Mouse (Mus musculus) urinary bladder, postnatal 14 days (tissue): ENCODE results near the gene Bora.
"Not testable (repeated sequence)": the region's sequence is repeated elsewhere in the genome, so short reads cannot be mapped to it uniquely, and the experiment has no call there.

Experiments
- DNase-seq: peaks from one replicate; pipeline ENCODE4 v3.0.0; 2021; ENCODE audit warnings: low spot score

Gene Bora

GRCm38 (mm10) chr14:99046031-99046781 is at the start of gene Bora, which contains the start of gene Mzt1:
Gene Bora, plus strand, starts transcription at chr14:99046222.
Gene Mzt1, minus strand, starts transcription at chr14:99046134.
- peak; percentile 92 for DNase-seq

- DNase-seq = no peak
Observed at GRCm38 (mm10) chr14:99010224-99010919, 35.6 kb upstream of the Bora start.

- no peak for DNase-seq
Observed at GRCm38 (mm10) chr14:99010920-99011313, 35.1 kb upstream of the Bora start.

GRCm38 (mm10) chr14:99018691-99019090 is 27.3 kb upstream of the Bora start:
- DNase-seq = no peak

GRCm38 (mm10) chr14:99019136-99019808 is 26.8 kb upstream of the Bora start:
- no peak for DNase-seq

- no peak for DNase-seq
Observed at GRCm38 (mm10) chr14:99022346-99023086, 23.5 kb upstream of the Bora start.

- no peak for DNase-seq
Observed at GRCm38 (mm10) chr14:99029987-99030386, 16.0 kb upstream of the Bora start.

GRCm38 (mm10) chr14:99031337-99031873 is 14.6 kb upstream of the Bora start:
- DNase-seq = no peak

GRCm38 (mm10) chr14:99032596-99032995 is 13.4 kb upstream of the Bora start:
- DNase-seq = no peak

GRCm38 (mm10) chr14:99034851-99035250 is 11.2 kb upstream of the Bora start:
- not testable (repeated sequence) for DNase-seq

- DNase-seq = no peak
Observed at GRCm38 (mm10) chr14:99036039-99036438, 10.0 kb upstream of the Bora start.

GRCm38 (mm10) chr14:99037703-99038102 is 8.3 kb upstream of the Bora start:
- no peak for DNase-seq

GRCm38 (mm10) chr14:99039308-99039707 is 6.7 kb upstream of the Bora start:
- DNase-seq = not testable (repeated sequence)

GRCm38 (mm10) chr14:99041416-99041815 is 4.6 kb upstream of the Bora start:
- no peak for DNase-seq

- no peak for DNase-seq
Observed at GRCm38 (mm10) chr14:99043499-99043898, 2.5 kb upstream of the Bora start.

GRCm38 (mm10) chr14:99044096-99044495 is 1.9 kb upstream of the Bora start:
- DNase-seq = no peak

GRCm38 (mm10) chr14:99044718-99045117 is 1.3 kb upstream of the Bora start:
- DNase-seq = no peak

GRCm38 (mm10) chr14:99045378-99046030 is 518 bp upstream of the Bora start:
- DNase-seq = peak; percentile 17

GRCm38 (mm10) chr14:99046782-99047181 is 760 bp downstream of the Bora start:
- DNase-seq = peak; percentile 11

- DNase-seq = no peak
Observed at GRCm38 (mm10) chr14:99058959-99059586, 13.1 kb downstream of the Bora start.

- DNase-seq = no peak
Observed at GRCm38 (mm10) chr14:99060616-99061015, 14.6 kb downstream of the Bora start.
